Mouse (Mus musculus) hindbrain, embryonic 10.5 days (tissue): ENCODE measurements around the gene Setx. TPM values are rescaled to one million over a fixed set of nuclear protein-coding genes. Genes with fewer than 3 reads are reported as not detected.

ENCODE experiments used
- DNase-seq: peaks from one replicate; pipeline ENCODE4 v3.0.0-alpha.2; 2017; ENCODE audit warnings: low spot score
- H3K27ac ChIP-seq: fragments of 300-500 bp; sonication (generic); 2 replicates; pipeline ENCODE4 v1.5.1; 2016; ENCODE audit warnings: mild to moderate bottlenecking, moderate library complexity
- H3K27me3 ChIP-seq: fragments of 300-500 bp; sonication (generic); 2 replicates; pipeline ENCODE4 v1.6.1; 2016; ENCODE audit warnings: mild to moderate bottlenecking; ENCODE audit not compliant: poor library complexity, insufficient read depth, severe bottlenecking
- H3K36me3 ChIP-seq: fragments of 300-500 bp; sonication (generic); 2 replicates; pipeline ENCODE4 v1.6.1; 2016; ENCODE audit warnings: mild to moderate bottlenecking, moderate library complexity
- H3K4me1 ChIP-seq: fragments of 300-500 bp; sonication (generic); replicated peaks from 2 replicates; pipeline ENCODE4 v1.6.1; 2016; ENCODE audit warnings: mild to moderate bottlenecking
- H3K4me3 ChIP-seq: fragments of 300-500 bp; sonication (generic); 2 replicates; pipeline ENCODE4 v1.5.1; 2016; ENCODE audit warnings: mild to moderate bottlenecking, moderate library complexity
- H3K9me3 ChIP-seq: fragments of 300-500 bp; sonication (generic); 2 replicates; pipeline ENCODE4 v1.6.1; 2016; ENCODE audit warnings: mild to moderate bottlenecking, moderate library complexity
- WGBS: fragments of 180-500 bp; shearing (Covaris S2); methylation state at CpG from one replicate; pipeline ENCODE4 v1.1.7; 2016; 5-methylcytosine and 5-hydroxymethylcytosine counted together
- polyA plus RNA-seq: library from polyadenylated mRNA; unstranded; fragments of >200 nt; fragmentation: Nextera tagmentation; extraction: Ambion mirVana; gene quantifications from 2 replicates; pipeline ENCODE4 v1.2.1, GENCODE M21; 2016

The Setx gene
- polyA plus RNA-seq, 1 experiment from 2014 or later = 10.3 TPM

DNA sequence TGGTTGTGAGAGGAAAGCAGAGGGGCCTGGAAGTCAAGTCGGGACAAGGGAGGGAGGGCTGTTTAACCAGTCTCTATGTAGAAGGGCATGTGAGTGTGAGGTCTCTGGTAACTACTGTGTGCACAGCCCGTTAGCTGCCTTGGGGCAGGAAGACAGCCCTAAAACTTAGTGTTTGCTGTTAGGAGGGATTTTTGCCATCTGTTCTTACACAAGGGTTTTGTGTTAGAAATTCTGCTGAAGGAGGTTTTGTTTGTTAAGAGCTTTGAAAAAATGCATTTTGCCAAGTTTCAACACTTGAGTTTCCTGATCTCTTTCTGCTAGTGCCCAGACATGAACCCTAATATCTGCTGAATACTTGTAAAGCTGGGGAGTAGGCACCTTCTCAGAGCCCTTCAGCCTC, 57.1 kb downstream of the Setx start:
- WGBS = 90% methylated on average over 2 of the region's 2 CpGs
- no peak for DNase-seq
- Histone ChIP-seq H3K4me3 (no peak overlapping the region), H3K4me1 (peaks cover 3% of the 10 kb centered on the region), H3K9me3 (no peaks in the 10 kb centered on the region), H3K36me3 (peaks cover 60% of the 10 kb centered on the region), H3K27ac (no peak overlapping the region), H3K27me3 (no peaks in the 10 kb centered on the region)

GRCm38 (mm10) chr2:29183266-29183924, 59.4 kb downstream of the Setx start:
- Histone ChIP-seq H3K4me3 (no peak overlapping the region), H3K27ac (no peak overlapping the region), H3K27me3 (no peaks in the 10 kb centered on the region), H3K36me3 (peaks cover 38% of the 10 kb centered on the region), H3K9me3 (no peaks in the 10 kb centered on the region), H3K4me1 (peaks cover 11% of the 10 kb centered on the region)
- 80% methylated on average over 6 of the region's 6 CpGs for WGBS
- no peak for DNase-seq

GRCm38 (mm10) chr2:29186209-29186608, 62.2 kb downstream of the Setx start:
- DNase-seq = peak; percentile 26
- Histone ChIP-seq H3K9me3 (no peaks in the 10 kb centered on the region), H3K27ac (no peak overlapping the region), H3K4me3 (no peak overlapping the region), H3K36me3 (peaks cover 10% of the 10 kb centered on the region), H3K4me1 (peaks cover 14% of the 10 kb centered on the region), H3K27me3 (no peaks in the 10 kb centered on the region)
- WGBS = 18% methylated on average over 6 of the region's 6 CpGs

DNA sequence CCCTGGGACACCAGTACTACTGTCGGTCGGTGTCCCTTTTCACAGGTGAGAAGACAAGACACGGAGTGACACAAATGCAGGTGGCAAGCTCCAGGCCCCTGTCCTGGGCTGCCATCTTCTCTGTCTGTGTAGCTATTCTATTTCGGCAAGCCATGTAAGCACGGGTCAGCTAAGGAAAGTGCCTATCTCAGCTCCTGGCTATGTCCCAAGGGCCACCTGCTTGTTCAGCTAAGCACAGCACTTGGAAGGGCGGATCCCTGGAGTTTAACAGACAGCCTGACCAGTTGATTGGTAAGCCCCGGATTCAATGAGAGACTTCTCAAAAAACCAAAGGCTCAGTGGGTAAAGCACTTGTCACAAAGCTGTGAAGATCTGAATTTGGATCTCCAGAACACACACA, 66.4 kb downstream of the Setx start:
- Histone ChIP-seq H3K4me1 (peaks cover 52% of the 10 kb centered on the region), H3K36me3 (no peaks in the 10 kb centered on the region), H3K4me3 (no peak overlapping the region), H3K27me3 (peaks cover 19% of the 10 kb centered on the region), H3K27ac (no peak overlapping the region), H3K9me3 (no peaks in the 10 kb centered on the region)
- WGBS = 88% methylated on average over 7 of the region's 7 CpGs
- DNase-seq = no peak

DNA sequence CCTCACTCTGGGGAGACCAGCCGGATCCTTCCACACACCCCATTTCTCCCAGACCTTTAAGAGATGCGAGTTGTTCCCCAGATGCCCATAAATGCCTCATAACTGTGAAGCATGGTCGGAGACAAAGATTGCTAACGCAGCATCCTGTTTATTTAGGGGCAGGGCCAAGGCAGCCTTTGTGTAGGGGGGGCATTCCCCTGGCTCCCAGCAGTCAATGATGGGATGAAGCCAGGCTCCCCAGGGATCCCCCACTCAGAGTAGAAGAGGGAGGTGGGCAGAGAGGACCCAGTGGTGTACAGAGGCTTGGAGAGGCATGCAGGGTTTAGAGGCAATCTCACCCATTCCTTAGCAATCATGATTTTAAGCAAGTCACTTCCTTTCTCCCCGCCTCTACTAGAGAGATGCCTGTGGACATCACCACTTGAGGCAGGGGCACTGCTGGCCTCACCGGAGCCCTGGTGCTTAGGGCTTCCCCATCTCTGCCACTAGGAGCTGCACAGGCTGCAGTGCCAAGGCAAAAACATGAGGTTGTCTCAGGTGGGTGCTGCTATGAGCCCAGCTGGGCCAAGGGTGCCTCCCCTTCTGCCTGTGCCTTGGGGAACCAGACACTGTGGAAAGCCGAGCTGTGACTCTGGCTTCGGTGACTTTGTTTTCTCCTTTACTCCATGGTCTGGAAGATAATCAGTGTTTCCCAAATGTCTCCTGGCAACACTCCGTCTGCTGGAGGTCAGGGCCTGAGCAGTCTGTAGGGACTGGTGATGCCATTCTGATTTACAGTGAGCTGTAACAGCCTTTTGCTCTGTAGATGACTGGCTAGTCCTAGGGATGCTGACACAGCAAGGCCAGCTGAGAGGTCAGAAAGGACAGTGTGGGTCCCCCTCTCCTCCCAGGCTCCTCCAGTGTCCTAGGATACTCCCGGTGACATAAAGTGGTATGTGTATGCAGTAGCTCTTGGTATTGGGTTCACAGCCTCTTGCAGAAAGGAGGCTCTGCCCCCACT, 67.5 kb downstream of the Setx start:
- H3K27ac ChIP-seq = peak overlapping the region; percentile 45
- peaks cover 53% of the 10 kb centered on the region for H3K4me1 ChIP-seq
- no peak overlapping the region for H3K4me3 ChIP-seq
- H3K9me3 ChIP-seq = no peaks in the 10 kb centered on the region
- H3K27me3 ChIP-seq = peaks cover 31% of the 10 kb centered on the region
- no peaks in the 10 kb centered on the region for H3K36me3 ChIP-seq
- DNase-seq = no peak
- WGBS = 79% methylated on average over 10 of the region's 10 CpGs

GRCm38 (mm10) chr2:29192629-29193278, 68.8 kb downstream of the Setx start:
- 88% methylated on average over 8 of the region's 8 CpGs for WGBS
- no peak overlapping the region for H3K4me3 ChIP-seq
- no peaks in the 10 kb centered on the region for H3K9me3 ChIP-seq
- peak; percentile 21 for DNase-seq
- peaks cover 41% of the 10 kb centered on the region for H3K27me3 ChIP-seq
- no peaks in the 10 kb centered on the region for H3K36me3 ChIP-seq
- H3K27ac ChIP-seq = peak overlapping the region; percentile 45; the same call in 1 of the 2 replicates
- peaks cover 51% of the 10 kb centered on the region for H3K4me1 ChIP-seq

GRCm38 (mm10) chr2:29193819-29194546, 70.0 kb downstream of the Setx start:
- peak overlapping the region; percentile 73; the same call in 1 of the 2 replicates for H3K27ac ChIP-seq
- H3K4me3 ChIP-seq = peak overlapping the region; percentile 64

GRCm38 (mm10) chr2:29194547-29195463, 70.8 kb downstream of the Setx start:
- Histone ChIP-seq H3K9me3 (no peaks in the 10 kb centered on the region), H3K27ac (peak overlapping the region; percentile 60), H3K4me1 (peaks cover 53% of the 10 kb centered on the region), H3K36me3 (no peaks in the 10 kb centered on the region), H3K4me3 (peak overlapping the region; percentile 64), H3K27me3 (peaks cover 54% of the 10 kb centered on the region)
- peak; percentile 85 for DNase-seq
- 1% methylated on average over 61 of the region's 61 CpGs for WGBS

More at GRCm38 (mm10) chr2:29193819-29194546, 70.0 kb downstream of the Setx start:
- Histone ChIP-seq H3K27me3 (peaks cover 54% of the 10 kb centered on the region), H3K36me3 (no peaks in the 10 kb centered on the region), H3K9me3 (no peaks in the 10 kb centered on the region), H3K4me1 (peaks cover 51% of the 10 kb centered on the region)
- 13% methylated on average over 16 of the region's 16 CpGs for WGBS
- no peak for DNase-seq

DNA sequence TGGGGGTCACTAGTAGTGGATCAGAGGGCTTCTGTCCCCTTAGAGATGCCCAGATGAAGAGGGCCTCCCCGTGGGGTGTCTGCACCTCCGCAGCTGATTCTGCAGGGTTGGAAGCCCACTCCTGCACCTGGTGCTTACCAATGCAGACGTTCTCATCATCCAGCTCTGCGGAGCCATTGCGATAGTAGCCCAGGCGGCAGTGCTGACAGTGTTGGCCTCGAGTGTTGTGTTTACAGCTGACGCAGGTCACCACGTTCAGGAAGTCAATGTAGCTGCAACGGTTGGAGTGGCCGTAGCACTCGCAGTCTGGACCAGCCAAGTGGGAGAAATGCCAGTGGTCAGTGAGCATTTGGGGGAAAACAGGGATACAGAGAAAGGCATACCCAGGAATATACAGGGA, 72.9 kb downstream of the Setx start:
- Histone ChIP-seq H3K9me3 (no peaks in the 10 kb centered on the region), H3K4me3 (no peak overlapping the region), H3K4me1 (peaks cover 50% of the 10 kb centered on the region), H3K36me3 (no peaks in the 10 kb centered on the region), H3K27me3 (peaks cover 54% of the 10 kb centered on the region), H3K27ac (no peak overlapping the region)
- no peak for DNase-seq
- 71% methylated on average over 12 of the region's 12 CpGs for WGBS

GRCm38 (mm10) chr2:29198446-29198845, 74.5 kb downstream of the Setx start:
- H3K36me3 ChIP-seq = no peaks in the 10 kb centered on the region
- H3K4me3 ChIP-seq = no peak overlapping the region
- peaks cover 49% of the 10 kb centered on the region for H3K27me3 ChIP-seq
- no peak overlapping the region for H3K27ac ChIP-seq
- peaks cover 43% of the 10 kb centered on the region for H3K4me1 ChIP-seq
- no peak for DNase-seq
- H3K9me3 ChIP-seq = no peaks in the 10 kb centered on the region
- 83% methylated on average over 5 of the region's 5 CpGs for WGBS

GRCm38 (mm10) chr2:29199909-29200308, 75.9 kb downstream of the Setx start:
- peak; percentile 44 for DNase-seq

More at GRCm38 (mm10) chr2:29199909-29200308, 75.9 kb downstream of the Setx start:
- no peak overlapping the region for H3K27ac ChIP-seq
- H3K36me3 ChIP-seq = no peaks in the 10 kb centered on the region
- H3K9me3 ChIP-seq = no peaks in the 10 kb centered on the region
- 6% methylated on average over 3 of the region's 3 CpGs for WGBS
- H3K4me3 ChIP-seq = no peak overlapping the region
- peaks cover 31% of the 10 kb centered on the region for H3K4me1 ChIP-seq
- H3K27me3 ChIP-seq = peaks cover 40% of the 10 kb centered on the region
